14 mouse cellular contexts compared by ENCODE assay signal in genomic region chr13:58056618-58057017, GRCm38 (mm10). TPM values are rescaled to one million over a fixed set of nuclear protein-coding genes. Genes with fewer than 3 reads are reported as not detected.
DNase-seq lines count a peak whose midpoint lies in the region; TF ChIP-seq lines count a peak whose summit lies in the region.
"Had no signal": no experiment of that assay in that cellular context is flagged by ENCODE, and none has a peak within 500 bp of the region (broad histone marks: within the 10 kb centered on the region; RNA-seq: fewer than 3 reads in every experiment).

No protein-coding gene starts in this region.

- H3K4me3 ChIP-seq in heart, adult 2 months: no peak overlapping the region
- H3K4me3 ChIP-seq in olfactory bulb, adult 2 months (ENCODE audit: insufficient read depth, low read depth, low read length): no peak overlapping the region
- H3K4me3 ChIP-seq: embryonic facial prominence, embryonic 13.5 days; hindbrain, embryonic 13.5 days had no signal

- intact Hi-C loops in heart, adult 2 months (cut with DNase I): no loop called here

- DNase-seq in heart, adult 2 months: no peak
- no peak for DNase-seq in heart, adult 11 months
- peak; percentile 27 for DNase-seq in lung, postnatal 10 days
- DNase-seq in lung, adult 18-20 months: no peak
- peak; percentile 5 for DNase-seq in NIH3T3 (ENCODE audit: low read depth)
- DNase-seq in frontal cortex, adult 2 months (ENCODE audit: extremely low spot score in 1 of 2, low spot score in 1 of 2): no peak
- no peak for DNase-seq in retina, postnatal 1 day
- DNase-seq: cerebellum, adult 11-12 months; right cerebral cortex, adult 18-20 months had no signal

- H3K79me2 ChIP-seq in heart, adult 2 months (replicated peaks; ENCODE audit: control insufficient read depth, insufficient read depth, low read length): no peaks in the 10 kb centered on the region

- H3K27me3 ChIP-seq in heart, adult 2 months (ENCODE audit: control insufficient read depth, insufficient read depth, low read length): no peaks in the 10 kb centered on the region
- H3K27me3 ChIP-seq: CH12.LX; embryonic facial prominence, embryonic 13.5 days; hindbrain, embryonic 13.5 days had no signal

- H3K9ac ChIP-seq in heart, adult 2 months (ENCODE audit: low read depth, low read length): no peak overlapping the region
- H3K9ac ChIP-seq: embryonic facial prominence, embryonic 13.5 days; hindbrain, embryonic 13.5 days had no signal

- TF ChIP-seq EP300 in heart, adult 2 months (IDR thresholded peaks at IDR 0.05; ENCODE audit: insufficient read depth, low read depth, low read length): no peak

- WGBS in heart, adult 2 months: 85% methylated on average over 4 of the region's 4 CpGs
- WGBS in olfactory bulb, adult 2 months: 90% methylated on average over 4 of the region's 4 CpGs

- no peaks in the 10 kb centered on the region for H3K36me3 ChIP-seq in heart, adult 2 months (ENCODE audit: control insufficient read depth, insufficient read depth, low read length)

- no peak overlapping the region for H3K27ac ChIP-seq in heart, adult 2 months
- H3K27ac ChIP-seq in olfactory bulb, adult 2 months (ENCODE audit: insufficient read depth, low read depth, low read length): no peak overlapping the region
- H3K27ac ChIP-seq: embryonic facial prominence, embryonic 13.5 days; hindbrain, embryonic 13.5 days; macrophage had no signal

- no peak for TF ChIP-seq POLR2A in heart, adult 2 months (IDR thresholded peaks at IDR 0.05; ENCODE audit: insufficient read depth, low read depth, low read length)
- no peak for TF ChIP-seq POLR2A in olfactory bulb, adult 2 months (IDR thresholded peaks at IDR 0.05; ENCODE audit: insufficient read depth, low read depth, low read length)

- peaks cover 3% of the 10 kb centered on the region; the same call in 1 of the 2 replicates for H3K4me1 ChIP-seq in heart, adult 2 months (ENCODE audit: control insufficient read depth, insufficient read depth, low read length)
- 0 out of 2 replicates have a peak, but pooled peaks cover 3% of the 10 kb centered on the region for H3K4me1 ChIP-seq in olfactory bulb, adult 2 months (ENCODE audit: control insufficient read depth, insufficient read depth, low read length)

- peak; percentile 58 for TF ChIP-seq CTCF in heart, adult 2 months (IDR thresholded peaks at IDR 0.05)
- TF ChIP-seq CTCF in olfactory bulb, adult 2 months (IDR thresholded peaks at IDR 0.05; ENCODE audit: insufficient read depth, low read depth, low read length): peak; percentile 28; the same call in 1 of the 2 replicates

RNA-seq across cellular contexts. Expression of gene Klhl3, which starts 56.8 kb away (rescaled TPM):
- total RNA-seq in heart, adult 2 months (2021): 1 to 10 TPM; 2.1 to 2.7 TPM
- polyA plus RNA-seq in heart, adult 2 months (2012; rRNA removed): 4.3 and 6.7 TPM in 2 replicates
- polyA plus RNA-seq in olfactory bulb, adult 2 months (2012; ENCODE audit: insufficient read depth, insufficient read length, low replicate concordance, missing spikeins): not detected in 2 replicates
- polyA plus RNA-seq in frontal cortex, adult 2 months (2012; rRNA removed): 28.9 and 30.1 TPM in 2 replicates
- total RNA-seq: CH12.LX had no signal

Comparison
In these comparisons a context has a peak if more than half of its experiments do, and no peak if none do; other contexts are left out.
1. DNase-seq: peak in lung, postnatal 10 days (single experiment) and NIH3T3 (single experiment); none in heart, adult 2 months (0 of 2), heart, adult 11 months (single experiment), lung, adult 18-20 months (0 of 2), frontal cortex, adult 2 months (0 of 2) and retina, postnatal 1 day (single experiment).